Mouse (Mus musculus) hindbrain, embryonic 11.5 days (tissue): ENCODE results near the gene Tex22. TPM values are rescaled to one million over a fixed set of nuclear protein-coding genes. Genes with fewer than 3 reads are reported as not detected.

ENCODE experiments used
- ATAC-seq: fragments of 200-750 bp; cut with Nextera tagmentation; 2 replicates; pipeline ENCODE4 v1.8.0; 2017; ENCODE audit warnings: mild to moderate bottlenecking, moderate TSS enrichment, moderate library complexity; ENCODE audit not compliant: low FRiP score
- DNase-seq: peaks from one replicate; pipeline ENCODE4 v3.0.0-alpha.2; 2015; ENCODE audit warnings: low spot score
- H3K27ac ChIP-seq: fragments of 300-500 bp; sonication (generic); 2 replicates; pipeline ENCODE4 v1.5.1; 2014; ENCODE audit warnings: mild to moderate bottlenecking, low read depth, low read length
- H3K27me3 ChIP-seq: fragments of 300-500 bp; sonication (generic); 2 replicates; pipeline ENCODE4 v1.6.1; 2014; ENCODE audit warnings: mild to moderate bottlenecking, low read length, moderate library complexity, mixed read lengths; ENCODE audit not compliant: control insufficient read depth, insufficient read depth
- H3K36me3 ChIP-seq: fragments of 300-500 bp; sonication (generic); 2 replicates; pipeline ENCODE4 v1.6.1; 2014; ENCODE audit warnings: mild to moderate bottlenecking, low read length, moderate library complexity, mixed read lengths; ENCODE audit not compliant: control insufficient read depth, insufficient read depth
- H3K4me1 ChIP-seq: fragments of 300-500 bp; sonication (generic); replicated peaks from 2 replicates; pipeline ENCODE4 v1.6.1; 2014; ENCODE audit warnings: low read length, mixed read lengths; ENCODE audit not compliant: control insufficient read depth, insufficient read depth
- H3K4me2 ChIP-seq: fragments of 300-500 bp; sonication (generic); replicated peaks from 2 replicates; pipeline ENCODE4 v1.6.1; 2014; ENCODE audit warnings: mild to moderate bottlenecking, low read depth, low read length
- H3K4me3 ChIP-seq: fragments of 300-500 bp; sonication (generic); 2 replicates; pipeline ENCODE4 v1.5.1; 2014; ENCODE audit warnings: low read depth, low read length
- H3K9ac ChIP-seq: fragments of 300-500 bp; sonication (generic); 2 replicates; pipeline ENCODE4 v1.6.1; 2014; ENCODE audit warnings: low read depth, low read length
- H3K9me3 ChIP-seq: fragments of 300-500 bp; sonication (generic); 2 replicates; pipeline ENCODE4 v1.6.1; 2016; ENCODE audit warnings: low read length; ENCODE audit not compliant: control insufficient read depth
- WGBS: fragments of 180-500 bp; shearing (Covaris S2); extraction: QIAGEN DNeasy Blood & Tissue Kit; methylation state at CpG from one replicate; pipeline ENCODE4 v1.1.7; 2014; 5-methylcytosine and 5-hydroxymethylcytosine counted together
- polyA plus RNA-seq: library from polyadenylated mRNA; unstranded; fragments of >200 nt; fragmentation: Nextera tagmentation; extraction: Ambion mirVana; gene quantifications from 2 replicates; pipeline ENCODE4 v1.2.1, GENCODE M21; 2014

The Tex22 gene
- polyA plus RNA-seq, 1 experiment from 2014 or later, result 0.26 TPM

DNA sequence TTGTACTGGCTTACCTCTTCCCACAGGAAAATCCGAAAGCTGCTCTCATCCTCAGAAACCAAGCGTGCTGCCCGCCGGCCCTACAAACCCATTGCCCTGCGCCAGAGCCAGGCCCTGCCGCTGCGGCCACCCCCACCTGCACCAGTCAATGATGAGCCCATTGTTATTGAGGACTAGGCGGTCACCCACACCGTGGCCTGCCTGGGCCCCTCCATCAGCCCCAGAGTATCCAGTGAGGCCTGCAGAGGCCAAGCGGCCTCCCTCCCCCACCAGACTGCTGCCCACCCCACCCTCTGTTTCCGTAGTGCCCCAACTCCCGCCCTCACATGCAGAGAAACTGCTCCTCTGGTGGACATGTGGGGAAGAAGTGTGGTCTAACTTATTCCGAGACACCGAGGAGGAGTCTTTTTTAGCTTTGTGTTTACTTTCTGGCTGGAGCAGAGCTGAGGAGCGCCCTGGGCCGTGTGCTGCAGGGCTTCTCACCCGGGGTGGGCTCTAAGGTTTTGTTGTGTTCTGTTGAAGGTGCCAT, 62.3 kb downstream of the Tex22 start:
- ATAC-seq, result no peak
- Histone ChIP-seq H3K36me3 (peaks cover 27% of the 10 kb centered on the region), H3K9ac (no peak overlapping the region), H3K4me3 (no peak overlapping the region), H3K4me2 (no peak overlapping the region), H3K4me1 (peaks cover 13% of the 10 kb centered on the region), H3K27ac (no peak overlapping the region), H3K9me3 (no peaks in the 10 kb centered on the region), H3K27me3 (no peaks in the 10 kb centered on the region)
- 83% methylated on average over 17 of the region's 17 CpGs for WGBS
- DNase-seq, result no peak

DNA sequence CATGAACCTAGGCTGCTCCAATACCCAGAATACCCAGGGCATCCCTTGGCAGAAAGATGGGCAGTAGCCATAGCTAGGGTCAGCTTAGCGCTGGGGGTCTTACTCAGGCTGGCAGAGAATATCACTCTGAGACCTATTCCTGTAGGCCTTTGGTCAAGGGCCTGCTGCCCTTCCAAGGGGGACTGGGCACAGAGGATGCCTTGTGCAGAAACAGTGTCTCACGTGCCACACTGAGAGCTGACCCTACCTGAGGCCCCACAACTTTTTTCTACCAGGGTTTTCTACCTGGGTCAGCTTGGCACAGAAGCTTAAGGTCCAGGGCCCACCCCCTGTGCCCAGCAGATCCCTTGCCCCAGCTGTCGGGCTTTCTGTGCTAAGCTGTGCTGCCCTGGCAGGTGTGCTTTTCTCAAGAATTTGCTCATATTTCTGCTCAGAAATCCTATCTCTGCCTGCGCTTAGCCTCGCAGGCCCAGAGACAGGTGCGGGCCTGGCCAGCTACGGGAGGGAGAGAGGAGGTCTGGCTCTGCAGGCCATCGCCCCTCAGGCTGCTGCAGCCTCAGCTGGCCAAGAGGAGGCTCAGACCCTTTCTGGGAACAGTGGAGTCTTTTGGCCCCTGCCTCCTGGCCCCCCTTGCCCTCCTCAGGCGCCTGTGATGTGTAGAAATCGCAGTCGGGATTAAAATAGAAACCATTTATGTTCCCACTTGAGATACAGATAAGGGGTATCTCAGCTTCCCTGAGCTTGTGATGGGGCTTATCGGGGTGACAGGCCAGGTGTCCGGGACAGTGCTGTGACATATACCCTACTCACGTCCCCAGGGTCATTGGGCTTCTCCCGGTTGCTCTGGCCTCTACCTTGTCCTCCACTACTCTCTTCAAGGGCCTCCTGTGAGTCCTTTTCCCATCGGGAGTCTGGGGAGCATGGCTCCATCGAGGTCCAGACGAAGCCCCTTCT, 63.2 kb downstream of the Tex22 start:
- no peak overlapping the region for H3K4me2 ChIP-seq
- peaks cover 21% of the 10 kb centered on the region for H3K4me1 ChIP-seq
- 88% methylated on average over 18 of the region's 18 CpGs for WGBS
- DNase-seq (no peak), ATAC-seq (no peak)
- H3K4me3 ChIP-seq, result no peak overlapping the region
- no peak overlapping the region for H3K9ac ChIP-seq
- H3K27ac ChIP-seq, result no peak overlapping the region
- H3K36me3 ChIP-seq, result peaks cover 21% of the 10 kb centered on the region
- no peaks in the 10 kb centered on the region for H3K9me3 ChIP-seq
- no peaks in the 10 kb centered on the region for H3K27me3 ChIP-seq

DNA sequence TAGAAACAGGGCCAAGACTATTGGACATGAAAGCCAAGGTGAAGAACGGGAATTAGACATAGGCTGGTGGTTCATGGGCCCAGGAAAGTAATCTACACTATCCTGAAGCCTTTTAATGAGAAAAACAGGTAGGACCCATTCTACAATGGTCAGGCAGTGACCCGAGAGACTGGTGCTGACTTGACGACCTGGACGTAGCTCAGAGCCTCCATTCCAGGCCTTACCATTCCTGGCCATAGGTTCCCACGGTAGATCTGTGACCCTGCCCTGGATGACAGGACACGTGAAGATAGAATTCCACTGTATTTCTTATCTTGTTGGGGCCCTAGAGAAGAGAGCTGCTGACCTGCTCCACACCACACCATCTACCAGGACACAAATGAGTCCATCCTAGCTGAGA, 64.0 kb downstream of the Tex22 start:
- H3K36me3 ChIP-seq, result peaks cover 18% of the 10 kb centered on the region

More for the DNA sequence above, 64.0 kb downstream of the Tex22 start:
- ATAC-seq (no peak), DNase-seq (no peak)
- Histone ChIP-seq H3K9me3 (no peaks in the 10 kb centered on the region), H3K4me3 (no peak overlapping the region), H3K4me1 (peaks cover 26% of the 10 kb centered on the region), H3K27me3 (no peaks in the 10 kb centered on the region), H3K4me2 (no peak overlapping the region), H3K27ac (no peak overlapping the region), H3K9ac (no peak overlapping the region)
- WGBS, result 81% methylated on average over 6 of the region's 6 CpGs

Other genes with a start within 250 kb of the Tex22 start
- gene Cdca4, start 245.1 kb upstream of the Tex22 start, polyA plus RNA-seq, result 146 and 151 TPM in 2 replicates
- gene Gpr132, start 206.3 kb upstream of the Tex22 start, polyA plus RNA-seq, result not detected in 2 replicates
- 4.2 and 4.7 TPM in 2 replicates for gene Jag2, start 144.7 kb upstream of the Tex22 start, polyA plus RNA-seq
- gene Nudt14, start 132.4 kb upstream of the Tex22 start, polyA plus RNA-seq, result 57.3 and 69.9 TPM in 2 replicates
- 25.6 and 26.8 TPM in 2 replicates for gene Btbd6, start 98.0 kb upstream of the Tex22 start, polyA plus RNA-seq
- gene Brf1, start 73.8 kb upstream of the Tex22 start, polyA plus RNA-seq, result 53.6 and 57.8 TPM in 2 replicates
- 17.2 and 21.2 TPM in 2 replicates for gene Pacs2, start 60.0 kb upstream of the Tex22 start, polyA plus RNA-seq
- gene Mta1, start 23.8 kb downstream of the Tex22 start, polyA plus RNA-seq, result 17.2 and 19.4 TPM in 2 replicates
- gene Crip2, start 65.7 kb downstream of the Tex22 start, polyA plus RNA-seq, result 208 TPM in 2 replicates
- gene Crip1, start 71.8 kb downstream of the Tex22 start, polyA plus RNA-seq, result 76.0 and 84.7 TPM in 2 replicates
- gene Tedc1, start 81.9 kb downstream of the Tex22 start, polyA plus RNA-seq, result 28.8 and 31.4 TPM in 2 replicates
- 8.9 and 10.8 TPM in 2 replicates for gene Tmem121, start 111.4 kb downstream of the Tex22 start, polyA plus RNA-seq